Mouse (Mus musculus) midbrain, postnatal 0 days (tissue): ENCODE measurements at regions not wholly inside any gene's neighbourhood (a gene's known extent, or its start where the extent isn't known, plus 50 kb on each side); places are given as distances from the start of the nearest gene placed in this dataset.
A peak's percentile ranks its signal among the peaks of the same experiment; 100 is the strongest.

Experiments used
- ATAC-seq: fragments of 200-750 bp; cut with Nextera tagmentation; 2 replicates; pipeline ENCODE4 v1.8.0; 2017; ENCODE audit warnings: moderate number of reproducible peaks, mild to moderate bottlenecking, moderate TSS enrichment, moderate library complexity; ENCODE audit not compliant: low FRiP score
- DNase-seq: peaks from one replicate; pipeline ENCODE4 v3.0.0-alpha.2; 2015; ENCODE audit warnings: low spot score
- H3K27ac ChIP-seq: fragments of 300-500 bp; sonication (generic); 2 replicates; pipeline ENCODE4 v1.5.1; 2014; ENCODE audit warnings: low read depth, mild to moderate bottlenecking, low read length, mixed read lengths
- H3K27me3 ChIP-seq: fragments of 300-500 bp; sonication (generic); 2 replicates; pipeline ENCODE4 v1.6.1; 2014; ENCODE audit warnings: low read length, control low read depth, mixed read lengths; ENCODE audit not compliant: insufficient read depth
- H3K36me3 ChIP-seq: fragments of 300-500 bp; sonication (generic); 2 replicates; pipeline ENCODE4 v1.6.1; 2014; ENCODE audit warnings: low read length, control low read depth, mixed read lengths; ENCODE audit not compliant: insufficient read depth
- H3K4me1 ChIP-seq: fragments of 300-500 bp; sonication (generic); 2 replicates; pipeline ENCODE4 v1.6.1; 2014; ENCODE audit warnings: mild to moderate bottlenecking, control low read depth, antibody characterized with exemption, low read length, mixed read lengths; ENCODE audit not compliant: insufficient read depth
- H3K4me2 ChIP-seq: fragments of 300-500 bp; sonication (generic); 2 replicates; pipeline ENCODE4 v1.6.1; 2014; ENCODE audit warnings: low read depth, mild to moderate bottlenecking, low read length, mixed read lengths; ENCODE audit not compliant: poor library complexity, severe bottlenecking
- H3K4me3 ChIP-seq: fragments of 300-500 bp; sonication (generic); 2 replicates; pipeline ENCODE4 v1.5.1; 2014; ENCODE audit warnings: low read depth, mild to moderate bottlenecking, low read length, moderate library complexity
- H3K9ac ChIP-seq: fragments of 300-500 bp; sonication (generic); replicated peaks from 2 replicates; pipeline ENCODE4 v1.6.1; 2014; ENCODE audit warnings: mild to moderate bottlenecking, low read length, moderate library complexity, mixed read lengths; ENCODE audit not compliant: poor library complexity, severe bottlenecking
- H3K9me3 ChIP-seq: fragments of 300-500 bp; sonication (generic); 2 replicates; pipeline ENCODE4 v1.6.1; 2016; ENCODE audit warnings: low read length, control low read depth
- CTCF ChIP-seq: IDR thresholded peaks from 2 replicates; pipeline ENCODE4 v1.5.1; 2016; ENCODE audit warnings: antibody characterized with exemption, mild to moderate bottlenecking
- WGBS: fragments of 180-500 bp; shearing (Covaris S2); extraction: QIAGEN DNeasy Blood & Tissue Kit; methylation state at CpG from one replicate; pipeline ENCODE4 v1.1.7; 2014; 5-methylcytosine and 5-hydroxymethylcytosine counted together

DNA sequence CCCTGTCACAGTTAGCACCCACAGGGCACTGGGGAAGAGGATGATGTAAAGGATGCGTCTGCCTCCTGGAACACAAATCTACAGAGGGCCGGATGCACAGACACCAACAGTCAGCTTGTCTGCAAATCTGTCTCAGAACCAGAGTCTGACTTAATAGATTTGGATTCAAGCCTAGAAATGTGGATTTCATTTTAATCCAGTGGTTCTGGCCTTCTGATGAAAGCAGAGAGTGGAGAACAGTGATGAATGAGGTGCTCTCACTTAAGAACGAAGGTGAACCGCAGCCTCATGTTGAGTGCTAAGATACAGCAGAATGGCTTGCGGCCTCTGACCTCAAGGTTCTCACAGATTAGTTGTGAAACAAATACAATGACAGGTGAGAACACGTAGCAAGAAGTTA, 446.5 kb downstream of the Tmem114 start:
- Histone ChIP-seq H3K27ac (no peak overlapping the region), H3K9me3 (no peaks in the 10 kb centered on the region), H3K4me1 (0 out of 2 replicates have a peak, but pooled peaks cover 2% of the 10 kb centered on the region), H3K4me3 (no peak overlapping the region), H3K9ac (no peak overlapping the region), H3K36me3 (no peaks in the 10 kb centered on the region), H3K4me2 (no peak overlapping the region), H3K27me3 (no peaks in the 10 kb centered on the region)
- no peak for DNase-seq
- no peak for TF ChIP-seq CTCF
- 73% methylated on average over 6 of the region's 6 CpGs for WGBS
- no peak for ATAC-seq

- no peak overlapping the region for H3K4me2 ChIP-seq
- 88% methylated on average over 2 of the region's 2 CpGs for WGBS
- ATAC-seq (no peak), DNase-seq (no peak)
- no peaks in the 10 kb centered on the region for H3K4me1 ChIP-seq
- no peak overlapping the region for H3K9ac ChIP-seq
- H3K9me3 ChIP-seq, result no peaks in the 10 kb centered on the region
- H3K36me3 ChIP-seq, result no peaks in the 10 kb centered on the region
- no peak overlapping the region for H3K27ac ChIP-seq
- H3K4me3 ChIP-seq, result no peak overlapping the region
- H3K27me3 ChIP-seq, result no peaks in the 10 kb centered on the region
- TF ChIP-seq CTCF, result no peak
These were observed 473.3 kb downstream of the Tmem114 start for GRCm38 (mm10) chr16:7951616-7952015.

DNA sequence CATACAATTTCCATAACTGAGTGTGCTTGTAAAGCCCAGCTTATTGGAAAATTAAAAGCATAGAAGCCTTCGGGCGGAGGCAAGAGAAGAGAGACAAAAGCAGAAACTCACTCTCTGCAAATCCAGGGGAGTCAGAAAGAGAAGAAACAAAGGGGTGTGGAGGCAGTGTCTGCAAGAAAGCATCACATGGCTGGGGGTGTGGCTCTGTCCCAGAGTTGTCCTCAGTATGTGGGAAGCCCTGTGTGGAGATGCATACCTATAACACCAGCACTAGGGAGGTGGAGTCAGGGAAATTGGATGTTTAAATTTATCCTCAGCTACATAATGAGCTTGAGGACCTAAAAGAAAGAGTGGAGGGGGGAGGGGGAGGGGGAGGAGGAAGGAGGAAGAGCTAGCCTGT, 482.6 kb downstream of the Tmem114 start:
- ATAC-seq, result no peak
- H3K4me3 ChIP-seq, result no peak overlapping the region
- no peaks in the 10 kb centered on the region for H3K27me3 ChIP-seq
- WGBS, result 75% methylated on average over 2 of the region's 2 CpGs
- H3K9ac ChIP-seq, result no peak overlapping the region
- no peak for DNase-seq
- no peaks in the 10 kb centered on the region for H3K36me3 ChIP-seq
- no peak for TF ChIP-seq CTCF
- no peaks in the 10 kb centered on the region for H3K4me1 ChIP-seq
- H3K4me2 ChIP-seq, result no peak overlapping the region
- no peaks in the 10 kb centered on the region for H3K9me3 ChIP-seq
- H3K27ac ChIP-seq, result no peak overlapping the region

- Histone ChIP-seq H3K4me1 (no peaks in the 10 kb centered on the region), H3K4me2 (no peak overlapping the region), H3K9me3 (no peaks in the 10 kb centered on the region), H3K36me3 (no peaks in the 10 kb centered on the region), H3K27ac (no peak overlapping the region), H3K9ac (no peak overlapping the region), H3K27me3 (no peaks in the 10 kb centered on the region), H3K4me3 (no peak overlapping the region)
- no peak for TF ChIP-seq CTCF
- 32% methylated on average over 5 of the region's 5 CpGs for WGBS
- peak; percentile 77 for DNase-seq
- no peak for ATAC-seq
These were observed 487.8 kb downstream of the Tmem114 start for GRCm38 (mm10) chr16:7937167-7937566.

- ATAC-seq, result no peak
- peak; percentile 71 for TF ChIP-seq CTCF
- Histone ChIP-seq H3K4me2 (no peak overlapping the region), H3K4me3 (no peak overlapping the region), H3K4me1 (no peaks in the 10 kb centered on the region), H3K27ac (no peak overlapping the region), H3K27me3 (no peaks in the 10 kb centered on the region), H3K9me3 (no peaks in the 10 kb centered on the region), H3K36me3 (no peaks in the 10 kb centered on the region), H3K9ac (no peak overlapping the region)
- 56% methylated on average over 4 of the region's 4 CpGs for WGBS
- no peak for DNase-seq
These were observed 492.6 kb downstream of the Tmem114 start for GRCm38 (mm10) chr16:7932322-7932721.

DNA sequence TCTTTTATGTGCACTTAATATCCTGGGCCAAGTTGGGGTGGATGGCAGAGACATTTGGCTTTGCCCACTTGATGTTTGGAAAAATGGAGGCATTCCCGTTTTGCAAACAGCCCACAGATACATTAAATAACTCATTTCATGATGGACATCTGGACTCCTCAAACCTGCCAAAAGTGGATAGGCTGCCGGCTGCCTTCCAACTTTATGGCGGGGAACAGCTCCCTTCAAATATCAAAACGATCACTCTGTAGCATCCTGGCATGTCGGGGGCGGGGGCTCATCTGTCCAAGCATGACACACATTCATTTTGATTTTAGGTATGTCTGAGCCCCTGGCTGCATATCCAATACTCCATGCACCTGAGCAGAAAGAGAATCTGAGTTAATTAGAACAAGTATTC, 493.3 kb downstream of the Tmem114 start:
- Histone ChIP-seq H3K4me1 (no peaks in the 10 kb centered on the region), H3K4me3 (no peak overlapping the region), H3K27ac (no peak overlapping the region), H3K9me3 (no peaks in the 10 kb centered on the region), H3K9ac (no peak overlapping the region), H3K4me2 (no peak overlapping the region), H3K27me3 (no peaks in the 10 kb centered on the region), H3K36me3 (no peaks in the 10 kb centered on the region)
- DNase-seq, result no peak
- no peak for ATAC-seq
- 93% methylated on average over 6 of the region's 6 CpGs for WGBS
- no peak for TF ChIP-seq CTCF
